Mouse (Mus musculus): ENCODE data around the gene Pam.
A peak's percentile ranks its signal among the peaks of the same experiment; 100 is the strongest.
"Not testable (repeated sequence)": the region's sequence is repeated elsewhere in the genome, so short reads cannot be mapped to it uniquely, and the experiment has no call there.

The Pam gene

GRCm38 (mm10) chr1:98035736-98036135, 59.7 kb downstream of the Pam start:
- no peak for DNase-seq (ENCODE audit: low read depth)

- DNase-seq (ENCODE audit: low read depth) = no peak
These were observed 63.6 kb downstream of the Pam start for GRCm38 (mm10) chr1:98031802-98032201.

DNA sequence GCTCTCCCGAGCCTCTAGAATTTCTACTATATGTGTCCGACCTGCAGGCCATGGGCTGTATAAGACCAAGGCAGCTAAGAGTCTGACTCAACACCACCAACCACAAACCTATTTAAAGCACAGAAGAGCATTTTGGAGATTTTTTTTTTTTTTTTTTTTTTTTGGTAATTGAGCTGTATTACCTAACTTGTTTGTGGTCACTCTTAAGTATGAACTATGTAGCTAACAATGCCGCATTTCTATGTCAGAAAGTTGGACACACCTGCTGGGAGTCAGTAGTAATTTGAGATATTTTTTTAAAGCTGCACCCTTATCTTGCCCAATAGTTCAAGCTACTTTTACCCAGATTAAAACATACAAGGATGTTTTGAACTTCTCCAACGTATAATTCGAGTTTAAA, 66.4 kb downstream of the Pam start:
- DNase-seq (ENCODE audit: low read depth) = peak; percentile 30

GRCm38 (mm10) chr1:98028468-98028867, 67.0 kb downstream of the Pam start:
- no peak for DNase-seq (ENCODE audit: low read depth)

DNA sequence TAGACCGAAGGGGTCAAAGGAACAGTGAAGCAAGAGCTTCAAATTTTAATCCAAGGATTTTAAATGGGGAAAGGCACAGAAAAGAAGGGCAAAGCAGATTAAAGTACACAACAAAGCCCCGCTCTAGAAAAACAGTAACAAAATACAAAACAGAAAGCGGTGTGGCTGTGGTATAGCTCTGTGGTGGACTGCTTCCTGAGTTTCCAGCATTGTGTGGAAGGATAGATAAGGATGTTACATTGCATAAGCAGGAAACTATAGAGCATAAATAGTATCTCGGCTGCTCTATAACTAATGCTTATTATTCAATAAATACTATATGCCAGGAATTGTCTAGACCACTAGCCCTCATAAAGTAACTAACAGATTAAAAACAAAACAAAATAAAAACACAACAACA, 67.5 kb downstream of the Pam start:
- DNase-seq (ENCODE audit: low read depth) = no peak

DNA sequence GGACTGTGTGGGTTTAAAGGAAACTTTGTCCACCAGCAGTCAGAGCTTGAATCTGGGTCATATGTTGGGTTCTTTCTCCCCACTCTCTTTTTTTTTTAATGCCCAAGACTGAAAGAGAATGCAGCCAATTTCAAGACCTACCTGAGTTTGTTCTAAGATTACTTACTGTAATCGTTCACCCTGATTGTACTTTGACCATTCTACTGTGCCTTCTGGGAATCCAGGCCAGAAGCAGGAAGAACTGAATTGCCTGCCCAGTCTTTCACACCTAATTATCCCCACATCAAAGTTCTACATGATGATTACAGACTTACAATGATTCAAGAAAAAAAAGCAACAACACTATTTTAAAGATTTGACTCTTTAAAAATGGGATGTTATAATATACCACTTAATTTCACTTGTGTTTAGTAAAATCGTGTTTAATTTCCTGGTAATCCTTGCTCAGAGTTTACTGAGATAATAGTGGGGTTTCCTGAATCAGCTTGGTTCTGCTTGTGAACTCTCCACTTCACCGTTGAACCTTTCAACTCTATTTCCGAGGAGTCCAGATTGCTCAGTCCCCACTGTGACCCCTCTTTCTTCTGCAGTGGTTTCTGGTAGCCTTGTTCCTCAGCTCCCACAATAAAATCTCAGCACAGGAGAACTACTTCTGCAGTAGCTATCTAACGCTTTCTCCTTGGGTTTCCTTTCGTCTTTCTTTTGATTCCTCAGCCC, 69.4 kb downstream of the Pam start:
- DNase-seq (ENCODE audit: low read depth) = no peak

DNA sequence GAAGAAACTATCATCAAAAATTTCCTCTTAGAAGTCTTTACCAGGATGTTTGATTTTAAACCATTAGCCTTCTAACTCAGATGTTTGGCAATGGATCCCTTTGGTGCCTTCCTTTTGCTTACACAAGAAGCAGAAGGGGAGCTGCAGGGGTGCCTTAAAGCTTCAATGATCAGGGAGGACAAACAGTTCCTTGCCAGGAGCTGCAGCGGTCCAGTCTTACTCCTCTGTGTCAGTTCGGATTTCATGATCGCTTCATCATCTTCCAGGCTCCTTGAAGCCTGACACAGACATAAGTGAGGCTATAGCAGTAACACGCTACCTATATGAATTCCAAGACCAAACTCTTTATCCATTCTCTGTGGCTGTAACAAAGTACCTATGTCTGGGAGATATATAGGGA, 71.6 kb downstream of the Pam start:
- DNase-seq (ENCODE audit: low read depth) = no peak

DNA sequence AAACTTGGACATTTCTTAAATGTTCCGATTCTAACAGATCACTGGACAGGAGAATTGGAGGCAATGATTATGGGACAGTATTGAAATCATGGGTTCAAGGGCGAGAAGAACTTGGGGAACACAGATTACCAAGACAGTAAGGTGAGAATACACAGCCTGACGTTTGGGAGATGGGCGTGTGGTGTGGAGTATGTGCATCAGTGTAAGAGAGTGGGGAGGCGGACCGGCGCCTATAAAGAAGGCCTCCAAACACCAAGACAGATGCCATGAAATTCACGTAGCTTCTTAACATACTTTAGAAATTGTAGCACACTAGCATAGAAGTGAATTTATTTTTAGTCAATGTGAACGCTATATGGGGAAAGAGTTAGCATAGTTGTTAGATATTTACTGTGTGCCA, 76.5 kb downstream of the Pam start:
- DNase-seq (ENCODE audit: low read depth) = no peak

DNA sequence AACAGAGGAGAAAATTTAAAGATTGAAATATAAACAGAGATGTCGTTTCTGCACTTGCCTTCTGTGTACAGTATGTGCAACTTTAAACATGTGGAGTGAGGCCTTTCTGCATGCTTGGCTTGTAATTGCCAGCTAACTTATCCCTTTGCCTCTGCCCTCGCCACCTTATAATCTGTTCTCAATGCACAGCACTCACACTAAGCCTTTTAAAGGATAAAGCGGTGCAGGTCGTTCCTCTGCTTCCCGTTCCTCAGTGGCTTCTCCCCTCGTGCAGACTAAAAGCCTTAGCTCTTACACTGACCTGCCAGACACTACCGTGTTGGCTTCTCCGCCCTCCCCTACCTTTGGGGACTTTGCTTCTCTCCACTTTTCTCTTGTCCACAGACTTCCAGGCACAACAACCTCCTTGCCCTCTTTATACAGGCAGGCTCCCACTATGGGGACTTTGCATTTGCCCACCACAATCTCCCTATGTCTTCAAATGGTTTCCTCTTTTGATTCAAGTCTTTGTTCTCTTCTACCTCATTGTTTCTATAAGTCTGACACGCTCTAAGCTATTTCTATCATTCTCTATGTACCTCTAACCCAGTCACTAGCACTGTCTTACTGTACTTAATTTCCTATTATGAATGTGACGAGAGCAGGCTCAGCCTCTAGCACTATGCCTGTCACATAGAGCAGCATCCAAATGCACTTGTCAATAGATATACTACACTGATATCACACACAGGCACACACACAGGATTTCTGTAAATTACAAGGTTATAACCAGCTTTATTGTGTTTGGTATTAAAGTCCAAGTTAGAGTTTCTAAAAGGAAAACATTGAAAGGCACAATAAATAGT, 79.2 kb downstream of the Pam start:
- no peak for DNase-seq (ENCODE audit: low read depth)

- DNase-seq (ENCODE audit: low read depth) = no peak
These were observed 79.9 kb downstream of the Pam start for GRCm38 (mm10) chr1:98015564-98015963.

- peak; percentile 76 for DNase-seq (ENCODE audit: low read depth)
These were observed 92.7 kb downstream of the Pam start for GRCm38 (mm10) chr1:98002561-98003425.

GRCm38 (mm10) chr1:97999465-97999864, 96.0 kb downstream of the Pam start:
- DNase-seq (ENCODE audit: low read depth) = no peak

- not testable (repeated sequence) for DNase-seq (ENCODE audit: low read depth)
These were observed 96.5 kb downstream of the Pam start for GRCm38 (mm10) chr1:97998961-97999360.

DNA sequence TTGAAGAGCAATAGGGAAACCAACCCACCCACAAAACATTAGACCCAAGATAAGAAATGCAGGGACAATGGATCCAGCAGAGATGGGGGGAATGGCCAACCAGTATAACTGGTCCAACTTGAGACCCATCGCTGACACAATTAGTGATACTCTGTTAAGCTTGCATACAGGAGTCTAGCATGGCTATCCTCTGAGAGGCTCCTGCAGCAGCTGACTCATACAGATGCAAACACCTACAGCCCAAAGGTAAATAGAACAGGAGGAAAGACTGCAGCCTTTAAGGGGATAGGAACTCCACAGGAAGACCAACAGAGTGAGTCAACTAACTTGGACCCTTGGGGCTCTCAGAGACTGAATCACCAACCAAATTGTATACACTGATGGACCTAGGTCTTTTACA, 98.4 kb downstream of the Pam start:
- DNase-seq (ENCODE audit: low read depth) = no peak

DNA sequence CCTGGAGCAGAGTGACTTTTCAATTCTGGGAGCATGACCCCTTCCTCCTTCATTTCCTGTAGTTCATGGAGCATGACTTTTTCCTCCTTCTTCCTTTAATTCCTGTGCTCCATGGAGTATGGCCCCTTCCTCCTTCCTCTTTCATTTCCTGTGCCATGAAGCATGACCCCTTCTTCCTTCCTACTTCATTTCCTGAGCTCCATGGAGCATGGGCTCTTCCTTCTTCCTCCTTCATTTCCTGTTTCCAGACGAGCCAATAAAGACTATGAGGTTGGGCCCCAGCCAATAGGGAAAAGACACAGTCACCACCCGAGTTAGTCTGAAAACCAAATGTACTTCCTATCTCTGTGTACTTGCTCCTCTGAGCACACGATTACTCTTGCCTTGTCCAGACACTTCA, 103.5 kb downstream of the Pam start:
- no peak for DNase-seq (ENCODE audit: low read depth)

DNA sequence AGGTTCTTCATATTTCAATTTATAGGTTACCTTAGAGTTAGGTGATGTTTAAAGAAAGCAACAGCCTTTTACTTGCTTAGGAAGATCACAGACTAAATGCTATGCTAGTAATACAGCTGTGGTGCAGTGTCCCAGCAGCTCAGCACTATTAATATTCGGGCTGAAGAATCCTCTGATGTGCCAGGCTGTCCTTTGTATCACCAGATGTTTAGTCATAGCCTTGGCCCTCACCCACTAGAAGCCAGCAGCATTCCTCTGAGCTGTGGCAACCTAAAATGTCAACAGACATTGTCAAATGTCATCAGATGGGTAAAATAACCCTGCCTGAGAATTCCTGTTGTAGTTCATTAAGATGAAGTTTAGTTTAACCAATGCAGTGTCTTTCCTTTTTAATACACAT, 112.3 kb downstream of the Pam start:
- DNase-seq (ENCODE audit: low read depth) = no peak

DNA sequence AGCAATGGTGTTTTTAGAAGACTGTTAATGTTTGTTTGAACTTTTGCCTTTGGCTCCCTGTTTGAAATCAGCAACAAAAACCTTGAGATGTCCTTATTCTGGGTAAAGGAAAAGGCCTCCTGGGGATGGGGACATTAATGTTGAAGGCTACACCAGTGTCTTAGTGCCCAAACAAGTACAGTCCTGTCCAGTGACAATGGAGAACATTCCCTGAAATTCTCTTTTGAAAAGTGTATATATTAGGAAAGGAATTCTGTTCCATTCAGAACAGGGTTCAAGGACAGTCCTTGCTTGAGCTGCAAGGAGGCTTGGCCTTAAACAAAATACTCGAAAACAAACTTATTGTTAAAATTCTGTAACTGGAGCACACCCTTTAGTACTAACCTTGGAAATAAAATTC, 116.0 kb downstream of the Pam start:
- no peak for DNase-seq (ENCODE audit: low read depth)

- no peak for DNase-seq (ENCODE audit: low read depth)
These were observed 117.9 kb downstream of the Pam start for GRCm38 (mm10) chr1:97977521-97977920.

DNA sequence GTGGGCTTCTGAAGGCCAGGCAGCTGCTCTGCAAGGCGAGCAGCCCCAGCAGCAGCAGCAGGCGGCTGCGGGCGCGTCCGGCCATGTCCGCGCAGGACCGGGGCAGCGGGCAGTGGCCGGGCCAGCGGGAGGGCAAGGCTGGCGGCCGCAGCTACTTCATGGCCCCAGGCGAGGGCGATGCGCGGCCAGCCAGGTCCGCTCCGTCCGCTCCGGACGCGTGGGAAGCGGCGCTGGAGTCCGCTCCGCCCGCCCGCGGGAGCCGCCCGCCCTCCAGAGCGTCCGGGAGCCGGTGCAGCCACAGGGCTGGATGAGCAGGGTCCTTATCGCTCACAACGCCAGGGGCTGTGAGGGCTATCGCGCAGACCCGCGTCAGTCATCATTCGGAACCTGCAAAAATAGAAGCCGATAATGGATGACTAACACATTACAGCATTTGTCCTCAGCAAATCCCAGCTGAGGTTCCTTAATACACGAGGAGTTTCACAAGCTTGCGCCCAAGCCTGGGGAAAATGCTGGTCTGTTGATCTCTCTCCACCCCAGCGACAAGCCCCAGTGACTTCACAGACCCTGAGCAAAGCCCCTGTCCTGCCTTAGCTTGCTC, 118.5 kb downstream of the Pam start:
- peak; percentile 90 for DNase-seq (ENCODE audit: low read depth)

- DNase-seq (ENCODE audit: low read depth) = no peak
These were observed 119.4 kb downstream of the Pam start for GRCm38 (mm10) chr1:97976072-97976471.

DNA sequence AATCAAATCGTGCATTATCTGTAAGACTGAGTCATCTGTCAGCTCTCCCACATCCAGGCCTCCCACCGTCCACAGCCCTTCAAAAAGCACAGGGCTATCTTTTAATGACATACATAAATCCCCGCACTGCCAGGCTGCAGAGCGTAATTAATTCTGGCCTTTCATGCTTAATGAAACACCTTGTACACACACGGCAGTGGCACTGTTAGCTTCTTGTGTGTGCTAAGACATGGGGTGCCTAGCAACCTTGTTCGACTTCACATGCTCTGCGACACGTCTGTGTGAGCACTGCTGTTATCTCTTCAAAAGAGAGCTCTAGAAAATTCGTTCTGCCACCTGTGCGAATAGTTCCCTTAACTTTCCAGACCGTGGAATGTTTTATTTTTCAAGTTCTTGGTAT, 120.5 kb downstream of the Pam start:
- DNase-seq (ENCODE audit: low read depth) = no peak

DNA sequence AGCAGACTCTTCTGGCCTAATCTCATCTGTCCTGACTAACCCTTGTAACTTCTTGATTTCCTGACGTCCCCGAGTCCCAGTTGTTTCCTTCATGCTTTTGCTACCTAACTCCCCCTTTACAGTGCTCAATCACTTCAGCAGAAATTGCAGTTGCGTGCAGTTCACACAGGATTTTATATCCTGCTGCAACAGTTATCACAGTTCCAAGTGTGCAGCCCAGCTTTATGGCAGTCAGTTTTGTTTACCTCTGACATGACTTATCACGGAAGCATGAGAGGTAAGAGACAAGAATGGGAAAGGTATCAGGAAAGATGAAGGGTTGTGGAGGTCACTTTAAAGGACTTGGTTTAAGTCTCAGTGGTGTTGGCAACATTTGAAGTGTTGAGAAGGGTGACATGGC, 125.7 kb downstream of the Pam start:
- no peak for DNase-seq (ENCODE audit: low read depth)
